8 mouse cellular contexts compared by ENCODE assay signal in genomic region chr9:107514303-107514955, GRCm38 (mm10). TPM values are rescaled to one million over a fixed set of nuclear protein-coding genes. Genes with fewer than 3 reads are reported as not detected.
DNase-seq lines count a peak whose midpoint lies in the region; ATAC-seq and TF ChIP-seq lines count a peak whose summit lies in the region.

No protein-coding gene starts in this region.

- no peaks in the 10 kb centered on the region for H3K9me3 ChIP-seq in ES-E14 (ENCODE audit: control insufficient read depth, insufficient read depth, low read depth, low read length)
- H3K9me3 ChIP-seq in forebrain, embryonic 13.5 days (replicated peaks), result no peaks in the 10 kb centered on the region

- no peak overlapping the region for H3K4me3 ChIP-seq in ES-E14 (ENCODE audit: insufficient read depth in 1 of 2, low read depth in 1 of 2, low read length in 2 of 2, poor library complexity in 1 of 2, severe bottlenecking in 1 of 2)
- no peak overlapping the region for H3K4me3 ChIP-seq in forebrain, embryonic 13.5 days

- 28% methylated on average over 14 of the region's 14 CpGs for WGBS in forebrain, embryonic 13.5 days

- peak; percentile 80 for DNase-seq in ES-E14 (ENCODE audit: low read depth, low spot score)
- peak; percentile 62 for DNase-seq in c-Kit-positive CD71-positive TER-119-negative erythroid progenitor cells, embryonic 14.5 days (ENCODE audit: low read depth)
- DNase-seq in layer of hippocampus, postnatal 14 days (ENCODE audit: low spot score in 2 of 2), result peak; percentile 86 to 87
- DNase-seq in lung, postnatal 36 days, result peak; percentile 84
- peak; percentile 86 for DNase-seq in retina, postnatal 1 day
- peak; percentile 77 to 81 for DNase-seq in thymus, postnatal 36 days

- peak; percentile 65 for ATAC-seq in forebrain, embryonic 13.5 days
- peak; percentile 83 for ATAC-seq in hematopoietic stem cell, adult 5-6 weeks (replicated peaks in 1 of 2; ENCODE audit: insufficient read depth in 1 of 2, low FRiP score in 2 of 2, low TSS enrichment in 1 of 2, low read depth in 1 of 2, poor library complexity in 2 of 2, severe bottlenecking in 2 of 2)

- in situ Hi-C loops in ES-E14 (cut with MboI; ENCODE audit: low sequenced_read_pairs in 2 of 2, unreplicated experiment in 2 of 2), result loop anchor here (5.0 to 10.0 kb wide), 2 partner anchors 150 to 157 kb away; no protein-coding TSS in a partner anchor

- no peaks in the 10 kb centered on the region for H3K36me3 ChIP-seq in ES-E14 (ENCODE audit: control insufficient read depth, insufficient read depth, low read length, poor library complexity, severe bottlenecking)
- H3K36me3 ChIP-seq in forebrain, embryonic 13.5 days (ENCODE audit: poor library complexity, severe bottlenecking), result no peaks in the 10 kb centered on the region; the same call in 1 of the 2 replicates

- no peak overlapping the region for H3K4me2 ChIP-seq in forebrain, embryonic 13.5 days

- H3K27ac ChIP-seq in ES-E14 (ENCODE audit: insufficient read depth, low read depth, low read length, poor library complexity, severe bottlenecking), result no peak overlapping the region
- no peak overlapping the region for H3K27ac ChIP-seq in forebrain, embryonic 13.5 days

- H3K4me1 ChIP-seq in ES-E14 (ENCODE audit: control insufficient read depth in 2 of 2, insufficient read depth in 2 of 2, low read length in 2 of 2, poor library complexity in 1 of 2), result peaks cover 0 to 6% of the 10 kb centered on the region in 2 experiments; a peak in 2 of 4 replicates
- peaks cover 34% of the 10 kb centered on the region for H3K4me1 ChIP-seq in forebrain, embryonic 13.5 days

- no peak overlapping the region for H3K9ac ChIP-seq in ES-E14 (ENCODE audit: insufficient read depth, low read depth, low read length, poor library complexity, severe bottlenecking)
- no peak overlapping the region for H3K9ac ChIP-seq in forebrain, embryonic 13.5 days

- 0 out of 2 replicates have a peak, but pooled peaks cover 3% of the 10 kb centered on the region for H3K27me3 ChIP-seq in forebrain, embryonic 13.5 days

TF ChIP-seq in ES-E14, 5 proteins besides CTCF, POLR2A, EP300 and RAD21:
- TF ChIP-seq MAFK (IDR thresholded peaks at IDR 0.05; ENCODE audit: insufficient read depth, low read depth, low read length) (no peak), ZC3H11A (IDR thresholded peaks at IDR 0.05; ENCODE audit: borderline replicate concordance, low read depth, low read length) (peak; percentile 92; the same call in 1 of the 2 replicates), CHD2 (IDR thresholded peaks at IDR 0.05; ENCODE audit: low read depth, low read length) (no peak), HCFC1 (IDR thresholded peaks at IDR 0.05; ENCODE audit: borderline replicate concordance, insufficient read depth, low read length) (0 out of 2 replicates have a peak, but pooled peaks have one; percentile 37), ZNF384 (IDR thresholded peaks at IDR 0.05; ENCODE audit: low read depth, low read length) (no peak)

RNA-seq across cellular contexts. Expression of gene Tmem115, which starts 19.3 kb away (rescaled TPM):
- total RNA-seq in ES-E14 (2012; rRNA removed), result 42.3 and 64.3 TPM in 2 replicates
- 36.9 TPM in 2 replicates for polyA plus RNA-seq in forebrain, embryonic 13.5 days (2015; fragmentation: Nextera tagmentation; extraction: Ambion mirVana)
- 12.6 and 16.2 TPM in 2 replicates for total RNA-seq in hematopoietic stem cell, adult 5-6 weeks (2017)
- 10 to 100 TPM; 33.3 to 38.1 TPM for total RNA-seq in layer of hippocampus, postnatal 14 days (2021)

RNA-seq across cellular contexts. Expression of gene Cyb561d2, which starts 27.6 kb away (rescaled TPM):
- 25.3 and 35.2 TPM in 2 replicates for total RNA-seq in ES-E14 (2012; rRNA removed)
- polyA plus RNA-seq in forebrain, embryonic 13.5 days (2015; fragmentation: Nextera tagmentation; extraction: Ambion mirVana), result 23.2 and 25.7 TPM in 2 replicates
- total RNA-seq in hematopoietic stem cell, adult 5-6 weeks (2017), result 15.3 and 19.7 TPM in 2 replicates
- total RNA-seq in layer of hippocampus, postnatal 14 days (2021), result 10 to 100 TPM; 16.7 to 17.8 TPM

RNA-seq across cellular contexts. Expression of gene Nprl2, which starts 27.6 kb away (rescaled TPM):
- 21.2 and 30.5 TPM in 2 replicates for total RNA-seq in ES-E14 (2012; rRNA removed)
- 59.0 and 61.9 TPM in 2 replicates for polyA plus RNA-seq in forebrain, embryonic 13.5 days (2015; fragmentation: Nextera tagmentation; extraction: Ambion mirVana)
- total RNA-seq in hematopoietic stem cell, adult 5-6 weeks (2017), result 5.9 and 27.5 TPM in 2 replicates
- total RNA-seq in layer of hippocampus, postnatal 14 days (2021), result 10 to 100 TPM; 28.7 to 34.5 TPM

RNA-seq across cellular contexts. Expression of gene Zmynd10, which starts 32.7 kb away (rescaled TPM):
- total RNA-seq in ES-E14 (2012; rRNA removed), result 0.37 and 0.49 TPM in 2 replicates
- 2.0 and 4.0 TPM in 2 replicates for polyA plus RNA-seq in forebrain, embryonic 13.5 days (2015; fragmentation: Nextera tagmentation; extraction: Ambion mirVana)
- total RNA-seq in hematopoietic stem cell, adult 5-6 weeks (2017), result not detected in 2 replicates
- 1 to 10 TPM; 2.0 to 3.7 TPM for total RNA-seq in layer of hippocampus, postnatal 14 days (2021)

RNA-seq across cellular contexts. Expression of gene Rassf1, which starts 36.9 kb away (rescaled TPM):
- total RNA-seq in ES-E14 (2012; rRNA removed), result 25.5 and 41.4 TPM in 2 replicates
- polyA plus RNA-seq in forebrain, embryonic 13.5 days (2015; fragmentation: Nextera tagmentation; extraction: Ambion mirVana), result 39.3 and 43.2 TPM in 2 replicates
- total RNA-seq in hematopoietic stem cell, adult 5-6 weeks (2017), result 36.3 and 47.8 TPM in 2 replicates
- total RNA-seq in layer of hippocampus, postnatal 14 days (2021), result 10 to 100 TPM; 14.5 to 16.0 TPM
